In genomic region chr7:81167124-81167523, GRCm38 (mm10) we compare ENCODE assay signal across 8 mouse cellular contexts. TPM values are rescaled to one million over a fixed set of nuclear protein-coding genes. Genes with fewer than 3 reads are reported as not detected.
DNase-seq lines count a peak whose midpoint lies in the region; ATAC-seq and TF ChIP-seq lines count a peak whose summit lies in the region.
"Had no signal": no experiment of that assay in that cellular context is flagged by ENCODE, and none has a peak within 500 bp of the region (broad histone marks: within the 10 kb centered on the region; RNA-seq: fewer than 3 reads in every experiment).

No protein-coding gene starts in this region.

- intact Hi-C loops in heart, postnatal 10 days (cut with DNase I) = loop anchor here (1.0 to 10.0 kb wide), 3 partner anchors 42 to 408 kb away; partner anchors contain the start of gene Whamm

- H3K4me3 ChIP-seq in liver, embryonic 14.5 days (ENCODE audit: insufficient read depth in 1 of 2, low read depth in 2 of 2, low read length in 2 of 2) = no peak overlapping the region
- H3K4me3 ChIP-seq in liver, embryonic 12.5 days = no peak overlapping the region
- H3K4me3 ChIP-seq in lung, embryonic 16.5 days (ENCODE audit: low read length) = no peak overlapping the region
- H3K4me3 ChIP-seq in small intestine, adult 2 months (ENCODE audit: low read depth, low read length) = no peak overlapping the region
- H3K4me3 ChIP-seq: heart, embryonic 13.5 days had no signal

- WGBS in liver, embryonic 14.5 days (ENCODE audit: insufficient replicate concordance) = 29% methylated on average over 3 of the region's 3 CpGs
- WGBS in liver, embryonic 12.5 days (ENCODE audit: insufficient replicate concordance) = 27% methylated on average over 3 of the region's 3 CpGs
- 19% methylated on average over 3 of the region's 3 CpGs for WGBS in lung, embryonic 16.5 days
- 31% methylated on average over 3 of the region's 3 CpGs for WGBS in small intestine, adult 2 months

- TF ChIP-seq POLR2A in small intestine, adult 2 months (IDR thresholded peaks at IDR 0.05; ENCODE audit: low read depth, low read length) = no peak

- H3K4me2 ChIP-seq in liver, embryonic 14.5 days (ENCODE audit: low read depth) = no peak overlapping the region
- no peak overlapping the region for H3K4me2 ChIP-seq in liver, embryonic 12.5 days
- no peak overlapping the region for H3K4me2 ChIP-seq in lung, embryonic 16.5 days (ENCODE audit: low read depth, low read length)
- H3K4me2 ChIP-seq: heart, embryonic 13.5 days had no signal

- peak in 1 of 3 experiments; percentile 11 for DNase-seq in liver, embryonic 14.5 days (ENCODE audit: low read depth in 3 of 3, low spot score in 3 of 3)
- peak; percentile 70 for DNase-seq in MN1 (ENCODE audit: low spot score)
- peak; percentile 11 for DNase-seq in cerebellum, adult 9-11 months
- peak; percentile 52 to 56 for DNase-seq in heart, postnatal 10 days

- H3K4me1 ChIP-seq in liver, embryonic 14.5 days (replicated peaks; ENCODE audit: control insufficient read depth in 2 of 2, insufficient read depth in 2 of 2, low read length in 1 of 2) = no peaks in the 10 kb centered on the region
- H3K4me1 ChIP-seq in liver, embryonic 12.5 days = no peaks in the 10 kb centered on the region
- H3K4me1 ChIP-seq in lung, embryonic 16.5 days (replicated peaks; ENCODE audit: control insufficient read depth, insufficient read depth, low read length) = no peaks in the 10 kb centered on the region
- H3K4me1 ChIP-seq in small intestine, adult 2 months (ENCODE audit: control insufficient read depth, insufficient read depth, insufficient read length, low read length) = no peaks in the 10 kb centered on the region
- H3K4me1 ChIP-seq: heart, embryonic 13.5 days had no signal

- H3K9ac ChIP-seq in liver, embryonic 14.5 days (replicated peaks) = no peak overlapping the region
- H3K9ac ChIP-seq in liver, embryonic 12.5 days = no peak overlapping the region
- no peak overlapping the region for H3K9ac ChIP-seq in lung, embryonic 16.5 days (ENCODE audit: low read length)
- H3K9ac ChIP-seq: heart, embryonic 13.5 days had no signal

- no peaks in the 10 kb centered on the region for H3K36me3 ChIP-seq in liver, embryonic 14.5 days (replicated peaks; ENCODE audit: control insufficient read depth, insufficient read depth, low read depth)
- no peaks in the 10 kb centered on the region for H3K36me3 ChIP-seq in liver, embryonic 12.5 days
- no peaks in the 10 kb centered on the region for H3K36me3 ChIP-seq in lung, embryonic 16.5 days (ENCODE audit: control insufficient read depth, insufficient read depth, low read length)
- no peaks in the 10 kb centered on the region for H3K36me3 ChIP-seq in small intestine, adult 2 months (ENCODE audit: control insufficient read depth, insufficient read depth, low read length)
- H3K36me3 ChIP-seq: heart, embryonic 13.5 days had no signal

- H3K9me3 ChIP-seq in liver, embryonic 14.5 days (ENCODE audit: control insufficient read depth, low read length) = no peaks in the 10 kb centered on the region
- H3K9me3 ChIP-seq in liver, embryonic 12.5 days (replicated peaks) = no peaks in the 10 kb centered on the region
- no peaks in the 10 kb centered on the region for H3K9me3 ChIP-seq in lung, embryonic 16.5 days (ENCODE audit: control insufficient read depth, low read length)
- H3K9me3 ChIP-seq: heart, embryonic 13.5 days had no signal

- no peak overlapping the region for H3K27ac ChIP-seq in liver, embryonic 14.5 days
- no peak overlapping the region for H3K27ac ChIP-seq in liver, embryonic 12.5 days
- no peak overlapping the region for H3K27ac ChIP-seq in lung, embryonic 16.5 days (ENCODE audit: low read length)
- no peak overlapping the region for H3K27ac ChIP-seq in small intestine, adult 2 months (ENCODE audit: insufficient read depth, low read depth, low read length)
- H3K27ac ChIP-seq: heart, embryonic 13.5 days had no signal

- TF ChIP-seq CTCF in liver, embryonic 14.5 days (IDR thresholded peaks at IDR 0.05; ENCODE audit: low read depth) = peak; percentile 66
- TF ChIP-seq CTCF in small intestine, adult 2 months (IDR thresholded peaks at IDR 0.05; ENCODE audit: extremely low read depth, insufficient read length, insufficient replicate concordance, low read depth, low read length) = peak; percentile 15; the same call in 1 of the 2 replicates

- H3K27me3 ChIP-seq in liver, embryonic 14.5 days (ENCODE audit: control insufficient read depth, insufficient read depth, low read length) = no peaks in the 10 kb centered on the region
- no peaks in the 10 kb centered on the region; the same call in 1 of the 2 replicates for H3K27me3 ChIP-seq in liver, embryonic 12.5 days (replicated peaks)
- no peaks in the 10 kb centered on the region for H3K27me3 ChIP-seq in lung, embryonic 16.5 days (ENCODE audit: control insufficient read depth, insufficient read depth, low read depth, low read length)
- H3K27me3 ChIP-seq in small intestine, adult 2 months (ENCODE audit: control insufficient read depth, insufficient read depth, low read length) = no peaks in the 10 kb centered on the region

- TF ChIP-seq EP300 in liver, embryonic 14.5 days (IDR thresholded peaks at IDR 0.05; ENCODE audit: low read depth) = no peak

- no peak for ATAC-seq in liver, embryonic 14.5 days (ENCODE audit: insufficient read depth)
- no peak for ATAC-seq in liver, embryonic 12.5 days
- ATAC-seq in lung, embryonic 16.5 days (ENCODE audit: low read depth) = 0 out of 2 replicates have a peak, but pooled peaks have one; percentile 54

RNA-seq across cellular contexts. Expression of gene Pde8a, which starts 46.3 kb away (rescaled TPM):
- 1.5 and 1.7 TPM in 2 replicates for polyA plus RNA-seq in liver, embryonic 14.5 days (2012; rRNA removed)
- 1.3 and 1.5 TPM in 2 replicates for polyA plus RNA-seq in liver, embryonic 14.5 days (2014; fragmentation: Nextera tagmentation; extraction: Ambion mirVana)
- polyA plus RNA-seq in liver, embryonic 12.5 days (2016; fragmentation: Nextera tagmentation; extraction: Ambion mirVana) = 1.3 and 2.0 TPM in 2 replicates
- total RNA-seq in heart, postnatal 10 days (2021) = 10 to 100 TPM; 17.0 to 19.3 TPM
- polyA plus RNA-seq in lung, embryonic 16.5 days (2015; fragmentation: Nextera tagmentation; extraction: Ambion mirVana) = 2.6 and 2.9 TPM in 2 replicates
- polyA plus RNA-seq in small intestine, adult 2 months (2012; rRNA removed) = 3.2 and 3.5 TPM in 2 replicates

RNA-seq across cellular contexts. Expression of gene Slc28a1, which starts 52.5 kb away (rescaled TPM):
- polyA plus RNA-seq in liver, embryonic 14.5 days (2012; rRNA removed) = 0.54 and 0.64 TPM in 2 replicates
- 0.50 and 0.58 TPM in 2 replicates for polyA plus RNA-seq in liver, embryonic 14.5 days (2014; fragmentation: Nextera tagmentation; extraction: Ambion mirVana)
- polyA plus RNA-seq in liver, embryonic 12.5 days (2016; fragmentation: Nextera tagmentation; extraction: Ambion mirVana) = 0.49 and 0.51 TPM in 2 replicates
- under 1 TPM; 0.20 to 0.53 TPM for total RNA-seq in heart, postnatal 10 days (2021)
- polyA plus RNA-seq in lung, embryonic 16.5 days (2015; fragmentation: Nextera tagmentation; extraction: Ambion mirVana) = 0.06 TPM in 1 of 2 replicates, not detected in the other
- 40.5 and 94.4 TPM in 2 replicates for polyA plus RNA-seq in small intestine, adult 2 months (2012; rRNA removed)

Comparison
In these comparisons a context has a peak if more than half of its experiments do, and no peak if none do; other contexts are left out.
1. RNA of gene Slc28a1, which starts 52.5 kb away (polyA plus RNA-seq): 40.5 to 94.4 TPM in small intestine, adult 2 months; 0.50 to 0.64 TPM in liver, embryonic 14.5 days, 0.49 to 0.51 TPM in liver, embryonic 12.5 days and 0.06 TPM in lung, embryonic 16.5 days; every median in the first group is over 10 times any median in the second.